Comparison of ENCODE assay signal across 9 mouse cellular contexts in the genomic region with DNA sequence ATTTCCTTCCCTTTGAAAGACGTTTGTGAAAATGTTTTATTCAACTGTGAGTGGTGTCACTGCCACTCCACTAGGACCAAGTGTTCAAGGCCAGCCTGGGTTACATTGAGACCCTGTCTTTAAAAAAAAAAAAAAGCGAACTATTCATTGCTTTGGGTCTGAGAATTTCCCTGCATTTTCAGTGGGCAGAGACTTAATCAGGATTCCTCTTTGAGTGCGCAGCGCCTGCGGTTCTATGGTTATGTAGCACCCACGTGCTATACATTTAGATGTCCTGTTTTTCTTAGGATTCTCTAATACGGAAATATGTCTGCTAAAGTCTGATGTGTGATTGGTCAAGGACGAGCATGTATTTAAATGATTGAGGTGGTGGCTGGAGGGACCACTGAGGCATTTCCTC. TPM values are rescaled to one million over a fixed set of nuclear protein-coding genes. Genes with fewer than 3 reads are reported as not detected.
DNase-seq lines count a peak whose midpoint lies in the region; ATAC-seq and TF ChIP-seq lines count a peak whose summit lies in the region.
"Had no signal": no experiment of that assay in that cellular context is flagged by ENCODE, and none has a peak within 500 bp of the region (broad histone marks: within the 10 kb centered on the region; RNA-seq: fewer than 3 reads in every experiment).

No protein-coding gene starts in this region.

- peak overlapping the region; percentile 45 for H3K9ac ChIP-seq in lung, embryonic 16.5 days (ENCODE audit: low read length)
- peak overlapping the region; percentile 79 for H3K9ac ChIP-seq in limb, embryonic 14.5 days (ENCODE audit: low read depth, low read length, severe bottlenecking)
- no peak overlapping the region for H3K9ac ChIP-seq in stomach, embryonic 15.5 days

- peaks cover 11% of the 10 kb centered on the region for H3K4me1 ChIP-seq in lung, embryonic 16.5 days (replicated peaks; ENCODE audit: control insufficient read depth, insufficient read depth, low read length)
- peaks cover 5% of the 10 kb centered on the region; the same call in 1 of the 2 replicates for H3K4me1 ChIP-seq in limb, embryonic 14.5 days (ENCODE audit: control insufficient read depth, insufficient read depth, low read length)
- H3K4me1 ChIP-seq in stomach, embryonic 15.5 days: no peaks in the 10 kb centered on the region

- no peak for ATAC-seq in lung, embryonic 16.5 days (ENCODE audit: low read depth)
- no peak for ATAC-seq in limb, embryonic 14.5 days (ENCODE audit: low FRiP score, low read depth)
- no peak for ATAC-seq in stomach, embryonic 15.5 days (ENCODE audit: insufficient read depth, low FRiP score, low read depth)

- peaks cover 14% of the 10 kb centered on the region for H3K36me3 ChIP-seq in lung, embryonic 16.5 days (ENCODE audit: control insufficient read depth, insufficient read depth, low read length)
- H3K36me3 ChIP-seq in limb, embryonic 14.5 days (ENCODE audit: control insufficient read depth, insufficient read depth, low read length): peaks cover 32% of the 10 kb centered on the region
- peaks cover 14% of the 10 kb centered on the region for H3K36me3 ChIP-seq in stomach, embryonic 15.5 days

- H3K27ac ChIP-seq in lung, embryonic 16.5 days (ENCODE audit: low read length): no peak overlapping the region
- no peak overlapping the region for H3K27ac ChIP-seq in limb, embryonic 14.5 days (replicated peaks; ENCODE audit: low read depth, low read length)
- H3K27ac ChIP-seq in stomach, embryonic 15.5 days: no peak overlapping the region
- H3K27ac ChIP-seq: macrophage had no signal

- WGBS in lung, embryonic 16.5 days: 40% methylated on average over 8 of the region's 8 CpGs
- WGBS in limb, embryonic 14.5 days: 60% methylated on average over 8 of the region's 8 CpGs
- 44% methylated on average over 8 of the region's 8 CpGs for WGBS in stomach, embryonic 15.5 days

- H3K9me3 ChIP-seq in lung, embryonic 16.5 days (ENCODE audit: control insufficient read depth, low read length): no peaks in the 10 kb centered on the region
- no peaks in the 10 kb centered on the region for H3K9me3 ChIP-seq in limb, embryonic 14.5 days (ENCODE audit: control insufficient read depth, low read length)
- H3K9me3 ChIP-seq in stomach, embryonic 15.5 days: no peaks in the 10 kb centered on the region

- TF ChIP-seq POLR2A in limb, embryonic 14.5 days (IDR thresholded peaks at IDR 0.05; ENCODE audit: borderline replicate concordance, extremely low read depth, insufficient read depth, insufficient read length): no peak

- peak; percentile 9 for DNase-seq in embryo, embryonic 10.5 days (ENCODE audit: low spot score)
- DNase-seq in embryo, embryonic 9.5 days (ENCODE audit: extremely low spot score): no peak
- DNase-seq in lung, postnatal 14 days: no peak
- no peak for DNase-seq in limb, embryonic 14.5 days (ENCODE audit: low spot score)
- no peak for DNase-seq in yolk sac, embryonic 10.5 days (ENCODE audit: low spot score)
- DNase-seq in kidney, postnatal 10 days: no peak

- peak overlapping the region; percentile 68 for H3K4me3 ChIP-seq in lung, embryonic 16.5 days (ENCODE audit: low read length)
- H3K4me3 ChIP-seq in limb, embryonic 14.5 days (replicated peaks; ENCODE audit: low read length): peak overlapping the region; percentile 71
- H3K4me3 ChIP-seq in stomach, embryonic 15.5 days (replicated peaks): peak overlapping the region; percentile 29

- no peaks in the 10 kb centered on the region for H3K27me3 ChIP-seq in lung, embryonic 16.5 days (ENCODE audit: control insufficient read depth, insufficient read depth, low read depth, low read length)
- H3K27me3 ChIP-seq in limb, embryonic 14.5 days (ENCODE audit: control insufficient read depth, insufficient read depth, low read length): no peaks in the 10 kb centered on the region
- no peaks in the 10 kb centered on the region for H3K27me3 ChIP-seq in stomach, embryonic 15.5 days (replicated peaks)

- peak overlapping the region; percentile 82 for H3K4me2 ChIP-seq in lung, embryonic 16.5 days (ENCODE audit: low read depth, low read length)
- H3K4me2 ChIP-seq in limb, embryonic 14.5 days (replicated peaks; ENCODE audit: low read depth, low read length, severe bottlenecking): peak overlapping the region; percentile 67
- peak overlapping the region; percentile 76 for H3K4me2 ChIP-seq in stomach, embryonic 15.5 days

RNA-seq across cellular contexts. Expression of gene Zfp30, which starts 1.2 kb away (rescaled TPM):
- 6.4 and 6.9 TPM in 2 replicates for polyA plus RNA-seq in lung, embryonic 16.5 days (2015; fragmentation: Nextera tagmentation; extraction: Ambion mirVana)
- polyA plus RNA-seq in limb, embryonic 14.5 days (2012; rRNA removed): 7.6 and 8.7 TPM in 2 replicates
- 11.3 and 11.4 TPM in 2 replicates for polyA plus RNA-seq in limb, embryonic 14.5 days (2014; fragmentation: Nextera tagmentation; extraction: Ambion mirVana)
- polyA plus RNA-seq in stomach, embryonic 15.5 days (2015; fragmentation: Nextera tagmentation; extraction: Ambion mirVana): 5.7 and 6.2 TPM in 2 replicates

RNA-seq across cellular contexts. Expression of gene Zfp84, which starts 16.7 kb away (rescaled TPM):
- polyA plus RNA-seq in lung, embryonic 16.5 days (2015; fragmentation: Nextera tagmentation; extraction: Ambion mirVana): 12.8 and 13.7 TPM in 2 replicates
- polyA plus RNA-seq in limb, embryonic 14.5 days (2012; rRNA removed): 9.7 and 11.6 TPM in 2 replicates
- 14.0 and 15.8 TPM in 2 replicates for polyA plus RNA-seq in limb, embryonic 14.5 days (2014; fragmentation: Nextera tagmentation; extraction: Ambion mirVana)
- polyA plus RNA-seq in stomach, embryonic 15.5 days (2015; fragmentation: Nextera tagmentation; extraction: Ambion mirVana): 11.4 and 11.6 TPM in 2 replicates

RNA-seq across cellular contexts. Expression of gene Zfp790, which starts 30.9 kb away (rescaled TPM):
- polyA plus RNA-seq in lung, embryonic 16.5 days (2015; fragmentation: Nextera tagmentation; extraction: Ambion mirVana): 15.6 and 16.0 TPM in 2 replicates
- 5.9 and 8.0 TPM in 2 replicates for polyA plus RNA-seq in limb, embryonic 14.5 days (2012; rRNA removed)
- 13.8 and 16.6 TPM in 2 replicates for polyA plus RNA-seq in limb, embryonic 14.5 days (2014; fragmentation: Nextera tagmentation; extraction: Ambion mirVana)
- 11.3 and 12.1 TPM in 2 replicates for polyA plus RNA-seq in stomach, embryonic 15.5 days (2015; fragmentation: Nextera tagmentation; extraction: Ambion mirVana)

RNA-seq across cellular contexts. Expression of gene Catsperg2, which starts 58.2 kb away (rescaled TPM):
- 0.14 TPM in 1 of 2 replicates, not detected in the other for polyA plus RNA-seq in lung, embryonic 16.5 days (2015; fragmentation: Nextera tagmentation; extraction: Ambion mirVana)
- polyA plus RNA-seq in limb, embryonic 14.5 days (2012; rRNA removed): 0.04 and 0.13 TPM in 2 replicates
- not detected in 2 replicates for polyA plus RNA-seq in limb, embryonic 14.5 days (2014; fragmentation: Nextera tagmentation; extraction: Ambion mirVana)
- not detected in 2 replicates for polyA plus RNA-seq in stomach, embryonic 15.5 days (2015; fragmentation: Nextera tagmentation; extraction: Ambion mirVana)
- polyA plus RNA-seq: macrophage had no signal
